Mouse (Mus musculus) T-helper 1 cell (primary cell): ENCODE measurements around the gene Polr3h.

Source experiments
- in situ Hi-C: fragments of 300-600 bp; cut with MboI, MseI; formaldehyde crosslinking; loops from one replicate; pipeline ENCODE4 v1.15.1; 2025; ENCODE audit warnings: high pct_unique_total_duplicates

Gene Polr3h

DNA sequence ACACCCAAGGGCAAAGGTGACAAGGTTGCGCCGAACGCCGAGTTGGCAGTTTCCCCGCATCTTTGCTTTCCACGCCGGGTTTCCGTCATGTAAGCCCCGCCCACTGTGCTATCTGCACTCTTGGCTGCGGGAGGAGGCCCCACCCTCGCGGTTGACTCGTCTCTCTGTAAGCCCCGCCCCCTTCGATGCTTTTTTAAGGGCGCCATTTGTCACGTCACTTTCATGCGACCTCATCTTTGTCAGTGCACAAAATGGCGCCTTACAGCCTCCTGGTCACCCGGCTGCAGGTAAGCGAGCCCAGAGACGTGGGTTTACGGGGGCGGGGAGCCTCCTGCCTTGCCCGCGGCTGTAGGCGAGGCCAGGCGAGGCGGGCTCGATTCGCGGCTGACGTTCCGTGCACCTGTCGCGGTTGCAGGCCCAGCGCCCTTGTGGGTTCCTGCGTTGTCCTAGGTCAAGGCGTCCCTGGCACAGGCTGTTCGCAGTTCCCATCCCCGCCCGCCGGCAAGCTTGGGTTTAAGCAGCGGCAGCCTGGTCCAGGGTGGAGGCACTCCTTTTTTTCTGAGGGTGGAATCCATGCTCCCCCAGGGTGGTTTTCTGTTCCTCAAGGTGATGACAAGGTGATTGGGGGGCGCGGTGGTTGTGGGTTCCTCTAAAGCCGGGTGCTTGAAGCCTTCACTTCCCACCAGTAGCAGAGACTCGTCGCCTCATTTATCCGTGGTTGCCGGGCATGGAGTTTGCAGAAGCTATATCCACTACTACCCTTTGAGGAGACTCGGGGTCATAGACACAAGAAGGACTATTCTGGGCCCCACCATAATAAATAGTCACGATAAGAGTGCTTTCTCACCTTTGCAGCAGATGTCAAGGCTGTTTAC, 53.5 kb downstream of the Polr3h start, which contains the start of gene Aco2:
Aco2 (plus strand) TSS at position 48 of the 875 bp plus-strand sequence.
- in situ Hi-C loops = loop anchor here (25.0 kb wide), 1 partner anchor 1285 kb away; no protein-coding TSS in a partner anchor

DNA sequence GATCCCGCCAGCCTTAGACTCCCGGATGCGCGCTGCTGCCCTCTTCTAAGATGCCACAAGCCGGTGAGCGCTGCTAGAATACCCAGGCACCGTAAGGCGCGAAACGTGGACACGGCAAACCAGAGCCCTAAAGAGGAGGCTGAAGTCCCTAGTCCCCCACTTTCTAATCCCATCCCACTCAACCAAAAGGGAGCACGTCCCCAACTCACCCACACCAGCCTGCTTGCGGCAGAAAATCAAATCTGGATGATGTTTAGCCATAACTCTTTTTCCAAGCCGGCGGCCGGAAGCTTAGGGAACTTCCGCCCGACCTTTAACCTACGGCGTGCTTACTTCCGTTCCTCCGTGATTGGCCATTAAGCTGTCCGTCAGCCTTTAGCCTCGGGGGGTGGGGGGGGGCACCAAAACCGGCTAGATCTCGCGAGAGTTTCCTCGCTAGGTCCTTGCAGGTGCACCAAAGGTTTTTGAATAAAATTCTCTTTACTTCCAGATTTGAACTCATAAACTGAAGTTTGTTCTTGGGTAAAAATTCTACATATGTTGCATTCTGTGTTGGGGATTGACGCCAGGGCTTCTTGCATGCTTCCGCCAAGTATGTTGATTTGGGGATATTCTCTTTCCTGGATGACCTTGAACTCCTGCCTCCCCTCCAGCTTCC, 54.3 kb downstream of the Polr3h start, which contains the start of gene Phf5a:
Phf5a (minus strand) TSS at position 308 of the 658 bp plus-strand sequence.
- in situ Hi-C loops = loop anchor here (25.0 kb wide), 1 partner anchor 1284 kb away; no protein-coding TSS in a partner anchor

DNA sequence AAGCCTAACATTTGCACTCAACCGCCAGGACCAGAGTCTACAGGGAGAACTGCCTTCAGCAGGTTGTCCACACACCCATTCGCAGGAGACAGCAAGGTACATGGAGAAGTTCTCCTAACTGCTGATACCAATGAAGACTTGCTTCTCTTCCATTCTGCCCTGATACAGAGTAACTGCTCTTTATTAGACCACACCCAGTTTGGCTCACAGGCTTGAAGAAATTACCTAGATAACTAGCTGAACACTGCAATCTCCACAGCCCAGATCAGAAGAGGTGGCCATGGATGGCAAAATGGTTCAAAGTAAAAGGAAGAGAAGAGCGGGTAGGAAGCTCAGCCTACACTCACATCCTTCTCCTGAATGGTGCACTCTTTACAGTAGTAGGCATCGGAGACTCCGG, 56.1 kb downstream of the Polr3h start:
- in situ Hi-C loops = loop anchor here (25.0 kb wide), 1 partner anchor 1283 kb away; no protein-coding TSS in a partner anchor

DNA sequence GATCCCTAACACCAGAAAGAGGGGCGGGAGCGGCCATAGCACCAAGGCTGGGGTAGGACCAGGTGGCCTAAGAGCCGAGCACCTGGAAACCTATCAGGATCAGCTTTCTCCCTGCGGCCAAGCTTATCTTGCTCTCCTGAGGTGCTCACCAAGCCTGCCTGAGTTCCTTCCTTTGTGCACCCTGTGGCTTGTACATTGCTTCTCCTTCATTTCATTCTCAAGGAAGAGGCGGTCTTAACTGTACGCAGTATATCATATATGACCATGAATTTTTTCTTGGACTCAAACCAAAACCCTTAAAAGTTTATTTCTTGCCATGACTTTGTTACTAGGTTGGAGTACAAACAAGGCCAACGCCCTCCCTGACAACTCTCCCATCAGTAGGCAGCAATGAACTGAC, 61.8 kb downstream of the Polr3h start:
- in situ Hi-C loops = loop anchor here (25.0 kb wide), 1 partner anchor 1277 kb away; no protein-coding TSS in a partner anchor

DNA sequence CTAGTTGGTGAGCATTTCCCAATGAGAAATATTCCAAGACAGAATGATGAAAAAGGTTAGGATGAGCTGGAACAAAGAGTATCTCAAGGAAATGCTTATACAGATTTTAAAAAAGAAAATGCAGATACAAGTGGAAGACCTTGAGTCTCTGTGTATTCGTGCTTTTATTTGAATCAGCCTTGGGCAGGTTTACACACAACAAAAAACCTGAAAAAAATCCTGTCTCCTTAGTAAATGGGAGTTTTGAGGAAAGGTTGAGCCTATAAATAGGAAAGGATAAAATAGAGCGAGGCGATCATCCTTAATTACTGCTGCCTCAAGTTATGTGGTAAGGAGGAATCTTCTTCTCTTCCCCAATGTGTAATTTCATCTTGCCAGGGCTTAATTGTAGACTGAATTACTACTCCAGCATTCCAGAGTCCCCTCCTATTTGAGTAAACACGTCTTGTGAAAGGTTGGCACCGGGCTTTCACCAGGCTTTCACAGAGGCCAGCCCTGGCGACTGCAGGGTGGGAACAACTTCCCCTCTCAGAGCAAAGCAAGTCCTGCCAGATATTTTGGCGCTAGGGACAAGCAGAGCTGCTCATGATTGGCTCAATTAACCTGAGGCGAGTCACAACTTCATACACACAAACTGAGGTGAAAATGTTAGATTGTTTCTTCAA, 65.4 kb downstream of the Polr3h start:
- in situ Hi-C loops = loop anchor here (25.0 kb wide), 1 partner anchor 1273 kb away; no protein-coding TSS in a partner anchor

DNA sequence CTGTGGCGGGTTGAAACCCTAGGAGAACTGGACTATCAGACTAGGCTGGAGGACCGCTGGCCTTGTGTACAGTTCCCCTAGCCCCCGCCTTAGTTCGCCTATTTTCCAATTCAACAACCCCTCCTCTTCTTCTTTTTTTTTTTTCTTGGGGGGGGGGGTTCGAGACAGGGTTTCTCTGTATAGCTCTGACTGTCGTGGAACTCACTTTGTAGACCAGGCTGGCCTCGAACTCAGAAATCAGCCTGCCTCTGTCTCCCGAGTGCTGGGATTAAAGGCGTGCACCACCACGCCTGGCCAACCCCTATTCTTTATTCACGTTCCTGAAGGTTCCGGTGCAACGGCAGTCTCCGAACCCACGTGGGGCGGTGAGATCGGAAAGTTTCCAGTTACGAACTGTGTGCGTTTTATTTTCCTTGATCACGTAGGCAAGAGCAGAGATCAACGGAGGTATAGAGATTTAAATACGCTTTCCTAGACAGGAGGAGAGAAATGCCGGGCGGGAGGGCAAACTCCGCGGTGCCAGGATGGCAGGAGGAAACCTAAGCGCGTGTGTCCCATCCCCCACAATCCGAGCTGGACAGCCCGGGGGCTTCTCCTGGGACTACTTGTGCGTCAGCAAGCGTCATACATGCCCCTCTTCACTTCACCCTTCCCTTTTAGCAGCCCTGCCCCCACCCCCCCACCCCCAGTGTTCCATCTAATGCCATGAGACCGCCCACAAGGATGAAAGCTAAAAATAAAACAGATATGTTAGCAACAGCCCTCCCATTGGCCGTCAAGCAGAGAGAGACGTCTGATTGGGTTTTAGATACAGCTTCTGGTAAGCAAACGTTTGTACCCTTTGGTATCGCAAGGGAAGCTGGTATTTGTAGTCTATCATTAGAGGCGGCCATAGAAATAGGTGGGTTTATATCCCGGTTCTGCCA, 66.4 kb downstream of the Polr3h start:
- in situ Hi-C loops = loop anchor here (25.0 kb wide), 1 partner anchor 1272 kb away; no protein-coding TSS in a partner anchor

DNA sequence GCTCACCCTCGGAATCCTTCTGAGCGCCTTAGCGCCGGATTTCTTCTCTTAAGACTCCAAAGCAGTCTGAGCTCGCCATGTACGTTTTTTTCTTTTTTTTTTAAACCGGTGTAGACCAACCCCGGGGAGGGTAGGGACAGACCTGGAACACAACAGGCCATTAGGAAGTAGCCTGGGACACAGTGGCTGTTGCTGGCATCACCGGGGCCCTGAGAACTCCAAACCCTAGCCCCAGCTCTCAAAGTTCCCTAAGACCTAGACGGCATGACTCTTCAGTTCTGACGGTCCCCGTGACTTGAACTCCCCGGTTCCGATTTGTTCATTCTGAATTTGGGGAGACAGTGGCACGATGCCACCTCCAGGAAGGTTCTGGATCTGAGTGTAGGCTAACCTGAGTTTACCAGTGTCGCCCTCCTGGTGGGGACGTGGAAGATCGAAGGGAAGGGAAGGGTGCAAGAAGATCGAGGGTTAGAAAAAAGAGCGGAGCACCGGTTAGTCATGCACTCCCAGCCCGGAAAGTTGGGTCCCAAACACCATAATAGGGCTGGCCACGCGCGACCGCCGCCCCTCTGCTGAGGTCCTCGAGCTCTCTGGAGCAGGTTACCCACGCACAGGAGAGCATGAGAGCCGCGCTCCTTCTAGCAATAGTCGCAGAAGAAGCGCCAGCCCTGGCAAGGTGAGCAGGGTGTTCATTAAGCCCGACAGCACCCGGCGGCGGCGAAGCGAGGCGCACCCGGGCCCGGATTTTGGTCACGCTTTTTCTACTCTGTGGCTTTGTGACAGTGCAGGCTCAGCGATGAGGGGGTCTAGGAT, 67.3 kb downstream of the Polr3h start, which contains the start of gene Tob2:
Tob2 (minus strand) TSS at position 280 of the 813 bp plus-strand sequence.
- in situ Hi-C loops = loop anchor here (25.0 kb wide), 1 partner anchor 1271 kb away; no protein-coding TSS in a partner anchor

DNA sequence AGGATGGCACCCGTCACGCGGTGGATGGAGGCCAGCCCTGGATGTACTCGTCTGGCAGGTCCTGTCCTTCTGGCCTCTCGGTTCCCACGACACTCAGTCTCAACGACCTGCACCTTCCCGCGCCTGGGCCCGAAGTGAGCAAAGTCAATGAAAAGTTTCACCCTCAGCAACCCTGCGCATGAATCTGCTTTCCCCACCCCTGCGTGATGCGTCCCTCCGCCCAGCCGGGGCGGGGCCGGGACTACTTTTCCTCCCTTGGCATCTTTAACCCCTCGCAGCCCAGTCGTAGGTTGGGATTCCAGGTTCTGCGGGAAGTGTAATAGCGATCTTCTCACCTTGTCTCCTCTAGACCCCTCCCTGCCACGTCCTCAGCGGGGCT, 67.9 kb downstream of the Polr3h start:
- in situ Hi-C loops = loop anchor here (25.0 kb wide), 1 partner anchor 1271 kb away; no protein-coding TSS in a partner anchor

DNA sequence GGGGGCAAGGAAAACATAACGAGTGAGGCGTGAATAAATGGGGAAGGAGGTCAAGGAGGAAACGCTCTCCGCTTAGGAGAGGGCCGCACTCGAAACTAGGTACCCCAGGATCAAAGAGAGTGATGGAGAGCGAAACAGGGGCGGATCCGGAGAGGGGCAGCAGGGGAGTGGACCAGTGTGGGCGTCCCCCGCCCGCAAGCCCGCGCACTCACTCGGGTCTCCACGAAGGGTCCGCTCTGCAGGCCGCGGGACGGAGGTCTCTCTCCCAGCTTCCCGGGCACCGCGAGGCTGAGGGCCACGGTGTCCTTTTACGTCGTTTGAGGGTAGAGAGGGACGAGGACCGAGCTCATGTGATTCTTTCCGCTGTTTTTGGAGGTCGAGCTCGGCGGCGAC, 68.3 kb downstream of the Polr3h start:
- in situ Hi-C loops = loop anchor here (25.0 kb wide), 1 partner anchor 1270 kb away; no protein-coding TSS in a partner anchor

DNA sequence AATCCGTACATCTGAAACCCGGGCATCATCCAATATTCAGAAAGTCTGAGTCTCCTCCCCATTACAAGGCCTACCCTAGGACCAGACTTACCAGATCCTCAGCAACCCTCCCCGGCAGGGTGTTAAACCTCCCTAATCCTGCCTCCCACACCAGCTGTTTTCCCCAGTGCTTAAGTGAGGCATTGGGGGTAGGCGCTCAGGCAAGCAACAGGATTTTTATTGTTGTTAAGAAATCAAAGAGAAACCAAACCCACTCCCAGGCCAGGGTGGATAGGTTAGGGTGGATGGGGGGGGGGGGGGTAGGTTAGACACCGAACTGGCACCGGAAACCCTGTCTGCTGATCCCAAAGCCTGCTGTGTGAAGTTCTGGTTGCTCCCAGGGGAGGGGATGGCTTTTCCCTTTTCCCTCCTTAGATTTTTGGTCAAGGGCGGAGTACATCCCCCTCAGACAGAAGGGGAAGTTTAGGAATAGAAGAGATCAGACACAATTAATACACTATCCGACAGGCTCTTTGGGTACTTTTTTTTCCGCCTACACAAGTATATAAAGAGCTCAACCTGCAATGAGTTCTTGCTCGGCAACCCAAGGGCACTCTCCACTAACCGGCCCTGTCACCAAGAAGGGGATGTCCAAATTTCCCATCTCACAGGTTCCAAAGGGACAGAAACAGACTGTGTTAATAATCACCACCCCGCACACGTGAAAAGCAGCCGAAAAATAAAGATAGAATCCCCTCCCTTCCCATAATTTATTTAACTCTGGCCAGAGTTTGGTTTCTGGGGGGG, 68.9 kb downstream of the Polr3h start:
- in situ Hi-C loops = loop anchor here (25.0 kb wide), 1 partner anchor 1270 kb away; no protein-coding TSS in a partner anchor

DNA sequence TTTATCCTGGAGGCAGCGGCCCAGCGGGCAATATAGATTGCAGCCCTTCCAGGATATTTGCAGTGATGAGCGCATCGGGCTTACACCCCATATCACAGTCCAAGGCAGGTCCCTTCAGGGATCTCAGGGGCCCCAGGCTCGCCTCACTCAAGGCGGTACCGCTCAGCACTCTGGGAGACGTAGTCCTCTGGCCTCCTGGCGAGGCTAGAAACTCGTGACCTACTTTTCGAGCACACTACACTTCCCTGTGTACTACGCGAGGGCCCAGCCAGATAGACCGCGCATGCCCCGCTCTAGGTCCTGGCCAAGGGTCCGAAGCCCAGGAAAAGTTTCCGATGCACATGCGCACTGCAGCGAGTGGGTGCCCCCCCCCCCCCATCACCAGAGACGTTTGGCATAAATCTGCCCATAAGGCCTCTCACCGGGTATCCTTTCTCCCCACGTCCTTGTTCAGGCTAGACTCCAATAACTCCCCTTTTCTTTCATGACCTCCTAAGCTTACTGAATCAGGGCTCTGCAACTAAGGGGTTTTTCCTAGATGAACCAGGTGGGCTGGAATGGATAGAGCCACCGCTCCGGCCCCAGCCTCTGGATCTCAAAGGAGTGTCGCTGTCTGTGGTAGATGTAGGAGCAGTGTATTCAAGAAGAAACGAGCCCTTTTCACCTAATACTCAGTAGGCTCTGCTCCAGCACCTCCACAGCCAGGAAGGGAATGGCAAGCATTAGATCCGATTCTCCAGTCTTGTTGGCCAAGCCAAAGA, 69.8 kb downstream of the Polr3h start:
- in situ Hi-C loops = loop anchor here (25.0 kb wide), 1 partner anchor 1269 kb away; no protein-coding TSS in a partner anchor

DNA sequence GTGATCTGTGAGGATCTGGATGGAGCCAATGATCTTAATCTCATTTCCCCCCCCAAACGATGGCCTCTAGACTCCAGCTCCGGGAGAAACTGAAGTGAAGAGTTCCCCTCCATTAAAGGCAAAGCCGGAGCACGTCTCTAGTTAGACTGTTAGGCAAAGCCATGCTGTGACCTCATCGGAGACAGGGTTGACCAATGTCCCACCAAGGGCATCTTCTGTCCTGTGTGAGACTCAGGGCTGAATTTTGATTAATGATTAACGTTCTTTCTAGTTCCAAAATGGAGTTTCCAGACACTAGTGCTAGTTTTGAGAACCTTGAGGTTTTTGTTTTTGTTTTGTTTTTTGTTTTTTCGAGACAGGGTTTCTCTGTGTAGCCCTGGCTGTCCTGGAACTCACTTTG, 73.0 kb downstream of the Polr3h start:
- in situ Hi-C loops = loop anchor here (5.0 to 25.0 kb wide), 2 partner anchors 41 to 1266 kb away; no protein-coding TSS in a partner anchor

DNA sequence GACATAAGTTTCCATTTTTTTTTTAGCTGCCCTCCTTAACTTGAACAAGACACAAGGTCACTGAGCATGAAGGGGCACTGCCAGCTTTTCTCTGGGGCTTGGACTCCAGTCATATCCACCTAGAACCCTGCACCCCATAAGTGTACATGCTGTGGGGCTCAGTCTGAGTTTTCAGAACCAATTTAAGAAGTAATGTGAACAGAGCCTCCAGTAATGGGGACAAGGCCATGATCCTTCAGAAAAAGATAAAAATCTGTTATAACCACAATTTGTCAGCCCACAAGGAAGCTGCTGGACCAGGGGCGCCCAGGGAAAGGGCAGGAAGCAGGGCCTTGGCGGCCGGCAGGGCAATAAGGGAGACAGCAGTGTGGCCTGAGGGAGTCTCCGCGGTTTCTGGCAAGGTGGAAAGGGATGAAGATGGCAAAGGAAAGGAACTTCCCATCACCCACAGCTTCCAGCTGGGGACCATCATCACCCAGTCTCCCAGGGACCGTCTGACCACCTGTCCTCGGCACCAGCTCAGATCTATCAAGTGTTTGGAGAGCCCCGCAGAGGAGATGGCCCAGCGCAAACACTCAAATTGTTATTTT, 73.5 kb downstream of the Polr3h start:
- in situ Hi-C loops = loop anchor here (5.0 to 25.0 kb wide), 2 partner anchors 40 to 1265 kb away; no protein-coding TSS in a partner anchor

DNA sequence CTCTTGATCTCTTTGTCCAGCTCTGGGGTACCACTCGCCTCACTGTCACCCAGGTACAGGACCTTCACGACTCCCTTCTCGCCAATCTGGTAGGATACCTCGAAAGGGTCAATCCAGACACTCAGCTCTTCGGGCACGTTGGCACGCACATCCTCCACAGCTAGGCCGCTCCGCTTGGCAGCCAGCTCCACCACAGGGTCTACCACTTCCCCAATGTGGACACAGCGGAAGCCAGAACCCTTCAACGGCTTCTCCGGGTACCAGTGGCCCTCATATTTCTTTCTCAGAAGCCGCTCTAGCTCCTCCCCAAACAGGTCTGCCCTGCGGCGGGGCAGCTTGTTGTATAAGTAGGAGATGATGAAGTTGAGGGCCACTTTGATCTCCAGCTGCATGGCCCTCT, 74.7 kb downstream of the Polr3h start:
- in situ Hi-C loops = loop anchor here (5.0 to 25.0 kb wide), 2 partner anchors 39 to 1264 kb away; no protein-coding TSS in a partner anchor

DNA sequence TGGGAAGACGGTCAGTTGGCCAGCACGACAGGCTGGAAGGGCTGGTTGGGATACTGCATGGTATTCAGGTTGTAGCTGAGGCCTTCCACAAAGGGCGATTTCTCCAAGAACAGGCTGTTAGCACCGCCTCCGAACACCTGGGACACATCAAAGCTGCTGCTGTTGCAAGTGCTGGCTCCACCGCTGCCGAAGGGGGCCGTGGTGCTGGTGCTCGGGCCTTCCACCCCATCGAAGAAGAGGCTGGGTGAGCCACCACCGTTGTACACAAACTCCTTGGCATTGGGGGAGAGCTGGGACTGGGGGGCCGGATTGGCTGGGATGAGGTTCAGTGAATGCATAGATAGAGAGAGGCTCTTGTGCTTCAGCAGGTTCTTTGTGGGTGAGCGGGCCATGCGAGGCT, 75.3 kb downstream of the Polr3h start:
- in situ Hi-C loops = loop anchor here (5.0 to 25.0 kb wide), 2 partner anchors 38 to 1263 kb away; no protein-coding TSS in a partner anchor

DNA sequence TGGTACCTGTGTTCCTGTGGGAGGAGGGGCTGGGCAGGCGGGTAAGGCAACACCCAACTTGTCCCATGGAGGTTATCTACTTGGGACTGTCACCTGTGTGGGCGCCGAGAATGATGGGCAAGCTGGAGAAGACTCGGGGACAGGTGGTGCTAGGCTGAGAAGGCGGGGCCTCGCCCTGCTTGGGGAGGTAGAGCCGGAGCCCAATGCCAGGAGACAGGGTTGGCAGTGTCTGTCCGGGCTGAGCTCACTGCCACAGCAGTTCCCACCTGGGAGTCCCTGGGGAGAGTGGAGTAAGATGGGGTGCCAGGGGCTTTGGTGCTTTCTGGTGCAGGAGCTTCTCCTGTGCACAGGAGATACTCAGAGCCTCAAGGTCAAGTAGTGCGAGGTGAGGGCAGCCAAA, 76.9 kb downstream of the Polr3h start:
- in situ Hi-C loops = no loop called here

DNA sequence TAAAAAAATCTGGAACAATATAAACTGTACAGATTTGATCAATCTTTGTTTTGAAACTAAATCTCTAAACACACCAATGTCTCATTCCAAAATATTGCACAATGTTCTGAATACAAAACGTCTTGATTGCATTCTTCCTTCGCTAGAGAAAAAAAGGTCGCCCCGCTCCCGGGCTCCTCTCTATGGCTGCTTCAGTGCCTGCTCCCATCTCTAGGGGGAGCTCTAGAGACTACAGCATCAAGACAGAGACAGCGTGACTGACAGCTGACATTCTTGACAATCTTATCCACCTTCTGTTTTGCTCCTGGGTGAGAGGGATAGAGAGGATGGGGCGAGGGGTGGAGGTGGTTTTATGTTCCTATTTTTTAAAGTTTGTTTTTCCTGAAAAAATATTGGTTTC, 77.7 kb downstream of the Polr3h start:
- in situ Hi-C loops = no loop called here
